Mouse (Mus musculus): Measurements from ENCODE around the gene Ddost.

The Ddost gene

GRCm38 (mm10) chr4:138341393-138341792 lies 36.9 kb downstream of the Ddost start:
- DNase-seq: no peak

- no peak for DNase-seq
Observed at GRCm38 (mm10) chr4:138342048-138342447, 37.5 kb downstream of the Ddost start.

GRCm38 (mm10) chr4:138342778-138343177 lies 38.2 kb downstream of the Ddost start:
- DNase-seq: no peak

GRCm38 (mm10) chr4:138343341-138343837 lies 38.9 kb downstream of the Ddost start:
- DNase-seq: no peak

- no peak for DNase-seq
Observed at GRCm38 (mm10) chr4:138344891-138345545, 40.5 kb downstream of the Ddost start.

GRCm38 (mm10) chr4:138347280-138347679 lies 42.8 kb downstream of the Ddost start:
- DNase-seq: no peak

- no peak for DNase-seq
Observed at GRCm38 (mm10) chr4:138348716-138349115, 44.2 kb downstream of the Ddost start.

- no peak for DNase-seq
Observed at GRCm38 (mm10) chr4:138351821-138352220, 47.3 kb downstream of the Ddost start.

GRCm38 (mm10) chr4:138352692-138353091 lies 48.2 kb downstream of the Ddost start:
- no peak for DNase-seq

GRCm38 (mm10) chr4:138353438-138354171 lies 49.1 kb downstream of the Ddost start:
- no peak for DNase-seq

GRCm38 (mm10) chr4:138355496-138355895 lies 51.0 kb downstream of the Ddost start:
- DNase-seq: no peak

GRCm38 (mm10) chr4:138356141-138356540 lies 51.6 kb downstream of the Ddost start:
- DNase-seq: no peak

- no peak for DNase-seq
Observed at GRCm38 (mm10) chr4:138356551-138356950, 52.0 kb downstream of the Ddost start.

- no peak for DNase-seq
Observed at GRCm38 (mm10) chr4:138358176-138358575, 53.6 kb downstream of the Ddost start.

GRCm38 (mm10) chr4:138361370-138361821 lies 56.9 kb downstream of the Ddost start:
- DNase-seq: no peak
